Mouse (Mus musculus): ENCODE results near the gene Atp1a4. TPM values are rescaled to one million over a fixed set of nuclear protein-coding genes. Genes with fewer than 3 reads are reported as not detected.

The Atp1a4 gene
- total RNA-seq, 2 experiments from 2014 or later = 0.24 to 0.30 TPM

DNA sequence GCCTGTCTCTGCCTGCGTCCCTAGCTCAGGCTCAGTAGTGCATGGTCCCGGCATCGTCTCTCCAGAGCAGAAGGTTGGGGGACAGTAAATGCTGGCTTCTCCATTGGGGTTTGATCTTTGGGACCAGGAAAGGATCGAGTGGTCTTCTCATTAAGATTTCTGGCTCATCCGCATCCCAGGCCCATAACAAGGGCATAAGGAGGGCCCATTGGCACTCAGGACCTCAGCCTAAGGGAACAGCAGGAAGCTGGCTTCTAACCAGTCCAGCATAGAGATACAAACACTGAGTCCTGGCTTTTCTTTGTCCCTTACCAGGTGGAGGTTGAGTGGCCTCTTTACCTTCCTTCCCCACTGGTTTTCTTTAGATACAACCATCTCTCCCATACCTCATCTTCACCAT lies 60.4 kb downstream of the Atp1a4 start:
- no peak for DNase-seq

DNA sequence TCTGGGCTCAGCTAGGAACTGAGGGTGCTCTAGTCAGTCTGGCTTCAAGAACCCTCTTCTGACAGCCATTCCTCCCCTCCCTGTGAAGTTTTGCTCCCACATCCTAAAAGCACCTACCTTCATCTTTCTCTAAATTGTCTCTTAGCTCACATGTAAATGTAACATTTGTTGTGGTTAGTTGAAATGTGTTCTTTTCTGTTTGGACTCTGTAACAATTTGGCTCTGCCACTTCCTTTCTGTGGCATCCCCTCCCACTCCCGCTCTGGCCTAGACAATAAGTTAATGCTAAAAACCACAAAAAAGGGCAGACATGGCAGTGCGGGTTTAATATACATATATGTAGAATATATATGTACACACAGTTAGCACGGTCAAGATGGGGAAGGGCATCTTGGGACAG lies 61.1 kb downstream of the Atp1a4 start:
- no peak for DNase-seq

DNA sequence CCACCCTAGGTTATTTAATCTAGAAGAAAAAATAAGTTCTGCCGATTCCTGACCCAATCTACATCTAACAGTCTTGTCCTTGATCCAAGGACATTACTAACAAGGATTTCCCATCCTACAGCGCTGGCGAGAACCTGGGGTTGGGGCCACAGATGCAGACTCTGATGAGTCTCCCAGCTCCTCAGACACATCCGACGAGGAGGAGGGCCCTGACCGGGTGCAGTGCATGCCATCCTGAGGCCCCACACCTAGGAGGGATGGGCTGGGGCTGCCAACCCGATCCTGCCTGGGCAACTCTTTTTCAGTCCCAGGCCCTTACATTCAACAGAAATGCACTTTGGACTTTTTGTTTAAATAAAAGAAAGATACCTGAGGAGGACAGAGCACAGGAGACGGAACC lies 63.8 kb downstream of the Atp1a4 start:
- no peak for DNase-seq

- no peak for DNase-seq
Observed at GRCm38 (mm10) chr1:172192217-172192616, 66.0 kb downstream of the Atp1a4 start.

DNA sequence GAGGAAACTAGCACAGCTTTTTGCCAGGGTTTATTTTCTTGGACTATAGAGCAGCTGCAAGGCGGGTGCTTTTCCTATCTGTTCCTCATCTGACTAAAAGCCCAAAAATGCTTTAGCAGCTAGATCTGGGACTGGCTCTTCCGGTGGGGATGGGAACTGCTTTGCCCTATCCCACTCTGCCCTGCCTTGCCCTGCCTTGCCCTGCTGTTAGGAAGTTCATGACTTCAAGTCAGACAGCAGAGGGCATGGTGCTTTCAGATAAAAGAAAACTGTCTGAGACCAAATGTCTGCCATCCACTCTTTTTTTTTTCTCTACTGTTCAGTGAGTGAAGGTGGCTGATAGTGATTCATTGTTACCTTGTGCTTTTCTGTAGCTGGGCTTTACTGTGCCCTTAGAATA lies 66.6 kb downstream of the Atp1a4 start:
- no peak for DNase-seq

- DNase-seq = no peak
Observed at GRCm38 (mm10) chr1:172188891-172189290, 69.3 kb downstream of the Atp1a4 start.

GRCm38 (mm10) chr1:172186401-172187289 lies 71.6 kb downstream of the Atp1a4 start:
- no peak for DNase-seq

DNA sequence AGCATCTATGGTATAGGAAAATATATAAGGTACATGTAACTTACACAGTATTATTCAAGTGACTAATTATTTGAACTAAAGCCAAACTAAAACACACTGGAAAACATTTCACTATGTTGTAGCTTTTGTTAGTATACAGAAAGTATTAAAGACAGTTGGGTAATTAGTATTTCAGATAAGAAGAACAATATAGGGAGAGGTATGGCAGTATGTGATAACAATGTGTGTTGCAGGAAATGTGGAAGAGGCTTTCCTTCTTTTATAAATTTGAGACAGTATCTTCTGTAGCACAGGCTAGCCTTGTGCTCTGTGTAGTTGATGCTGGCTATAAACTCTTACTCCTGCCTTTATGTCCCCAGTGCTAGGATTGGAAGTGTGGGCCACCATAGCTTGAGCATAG lies 74.3 kb downstream of the Atp1a4 start:
- no peak for DNase-seq

DNA sequence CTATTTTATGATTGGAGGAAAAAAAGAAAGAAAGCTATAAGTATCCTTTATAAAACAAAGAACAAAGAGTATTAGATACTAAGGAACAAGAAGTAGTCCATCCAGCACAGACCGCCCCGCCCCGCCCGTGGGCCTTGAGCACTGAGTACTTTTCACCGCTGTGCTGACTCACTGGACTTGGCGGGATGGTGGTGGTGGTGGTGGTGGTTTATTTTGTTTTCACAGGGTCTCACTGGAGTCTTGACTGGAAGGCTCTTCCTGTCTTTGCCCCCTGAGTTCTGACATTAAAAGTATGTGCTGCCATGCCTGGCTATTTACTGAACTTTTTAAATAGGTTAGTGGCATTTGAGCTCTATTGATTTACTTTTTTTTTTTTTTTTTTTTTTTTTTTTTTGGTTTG lies 75.2 kb downstream of the Atp1a4 start:
- DNase-seq = no peak

DNA sequence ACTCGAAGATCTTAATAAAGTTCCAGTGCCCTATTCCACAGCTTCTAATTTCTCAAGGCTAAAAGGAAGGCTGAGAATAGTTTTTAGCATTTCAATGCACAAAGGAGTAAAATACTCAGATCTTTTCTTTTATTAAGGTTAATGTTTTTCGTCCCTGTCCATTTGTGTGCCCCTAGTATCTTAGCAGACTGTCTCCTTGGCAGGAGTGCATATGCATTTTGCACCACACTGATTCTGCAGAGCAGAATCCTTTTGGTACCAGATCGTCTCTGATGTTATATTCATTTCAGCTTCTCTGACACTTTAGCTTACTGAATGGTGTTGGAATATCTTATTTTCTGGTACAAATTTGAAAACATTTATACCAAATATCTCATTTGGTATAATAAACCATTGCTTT lies 76.4 kb downstream of the Atp1a4 start:
- no peak for DNase-seq

- DNase-seq = no peak
Observed at GRCm38 (mm10) chr1:172180881-172181280, 77.3 kb downstream of the Atp1a4 start.

DNA sequence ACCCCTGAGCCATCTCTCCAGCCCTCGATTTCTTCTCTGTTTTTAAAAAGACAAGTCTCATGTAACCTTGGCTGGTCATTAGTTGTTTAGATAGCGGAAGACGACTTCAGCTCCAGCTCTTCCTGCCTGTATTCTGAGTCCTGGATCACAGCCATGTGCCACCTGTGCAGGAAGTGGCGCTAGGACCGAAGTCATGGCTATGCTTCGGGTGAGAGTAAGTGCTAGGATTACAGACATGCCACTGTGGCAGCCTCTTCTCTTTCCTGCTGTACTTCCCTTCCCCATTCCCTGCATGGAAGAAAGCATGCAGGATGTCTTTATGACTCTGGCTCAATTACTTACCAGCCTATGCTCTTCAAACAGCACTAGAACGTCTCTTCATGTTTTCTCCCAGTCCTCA lies 79.1 kb downstream of the Atp1a4 start:
- DNase-seq = no peak

DNA sequence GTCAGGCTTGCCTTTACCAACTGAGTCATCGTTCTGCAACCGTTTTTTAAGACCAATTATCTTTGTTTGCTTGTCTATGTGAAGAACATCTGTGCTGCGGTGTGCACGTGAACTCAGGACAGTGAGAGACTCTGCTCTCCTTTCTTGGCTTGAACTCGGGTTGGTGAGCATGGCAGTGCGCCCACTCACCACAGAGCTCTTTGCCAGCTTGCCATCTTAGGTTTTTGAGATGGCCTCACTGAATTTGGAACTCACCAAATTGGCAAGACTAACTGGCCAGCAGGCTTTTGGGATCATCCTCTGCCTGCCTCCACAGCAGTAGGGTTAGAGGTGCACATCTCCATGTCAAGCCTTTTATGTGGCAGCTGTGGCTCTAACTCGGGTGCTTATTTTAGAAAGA lies 80.4 kb downstream of the Atp1a4 start:
- DNase-seq = no peak

Other genes with a start within 250 kb of the Atp1a4 start
- 10 to 100 TPM in 1 of 2 experiments, 1 to 10 TPM in 1; 6.3 to 10.6 TPM for gene Vangl2, start 230.0 kb downstream of the Atp1a4 start, total RNA-seq (2021)
- under 1 TPM in 1 of 2 experiments, not detected in 1; 0.09 TPM for gene Nhlh1, start 200.8 kb downstream of the Atp1a4 start, total RNA-seq (2021)
- gene Copa, start 175.9 kb downstream of the Atp1a4 start, total RNA-seq (2021) = 100 to 1,000 TPM; 150 to 151 TPM
- gene Ncstn, start 175.6 kb downstream of the Atp1a4 start, total RNA-seq (2021) = 10 to 100 TPM; 81.0 to 93.0 TPM
- 100 to 1,000 TPM; 154 to 172 TPM for gene Pex19, start 131.7 kb downstream of the Atp1a4 start, total RNA-seq (2021)
- gene Dcaf8, start 110.3 kb downstream of the Atp1a4 start, total RNA-seq (2021) = 100 to 1,000 TPM; 114 to 153 TPM
- 10 to 100 TPM; 65.7 to 80.4 TPM for gene Pea15a, start 51.6 kb downstream of the Atp1a4 start, total RNA-seq (2021)
- gene Casq1, start 38.5 kb downstream of the Atp1a4 start, total RNA-seq (2021) = 100 to 1,000 TPM in 1 of 2 experiments, 10 to 100 TPM in 1; 63.5 to 189 TPM
- 10 to 100 TPM; 26.5 to 32.3 TPM for gene Igsf8, start 3.2 kb upstream of the Atp1a4 start, total RNA-seq (2021)
- gene Atp1a2, start 39.6 kb upstream of the Atp1a4 start, total RNA-seq (2021) = 100 to 1,000 TPM; 303 to 400 TPM
- under 1 TPM in 1 of 2 experiments, not detected in 1; 0.12 TPM for gene Kcnj9, start 70.9 kb upstream of the Atp1a4 start, total RNA-seq (2021)
- gene Kcnj10, start 82.8 kb upstream of the Atp1a4 start, total RNA-seq (2021) = 1 to 10 TPM in 1 of 2 experiments, under 1 TPM in 1; 0.90 to 1.3 TPM
- gene Pigm, start 118.1 kb upstream of the Atp1a4 start, total RNA-seq (2021) = 10 to 100 TPM; 13.6 to 13.8 TPM
- 1 to 10 TPM in 1 of 2 experiments, under 1 TPM in 1; 0.97 to 1.3 TPM for gene Slamf9, start 216.9 kb upstream of the Atp1a4 start, total RNA-seq (2021)
- 1 to 10 TPM; 2.5 to 4.8 TPM for gene Igsf9, start 223.4 kb upstream of the Atp1a4 start, total RNA-seq (2021)
- 100 to 1,000 TPM; 120 to 138 TPM for gene Tagln2, start 241.6 kb upstream of the Atp1a4 start, total RNA-seq (2021)